Mouse (Mus musculus) monocyte, adult 5-6 weeks (primary cell): ENCODE results near the gene Itpkc. TPM values are rescaled to one million over a fixed set of nuclear protein-coding genes. Genes with fewer than 3 reads are reported as not detected.

Experiments used
- ATAC-seq: fragments of 153-309, 156-312 bp; replicated peaks from 2 replicates; pipeline ENCODE4 v1.8.0; 2017; ENCODE audit warnings: mild to moderate bottlenecking; ENCODE audit not compliant: low TSS enrichment, insufficient number of reproducible peaks, severe bottlenecking, poor library complexity, low FRiP score
- total RNA-seq: library from RNA; stranded (forward); fragments of 200-1000, 200-491, 200-594 nt; gene quantifications from 3 replicates; pipeline ENCODE4 v1.2.3, GENCODE M21; 2017

Gene Itpkc
- total RNA-seq, 1 experiment from 2014 or later: 9.1 TPM

DNA sequence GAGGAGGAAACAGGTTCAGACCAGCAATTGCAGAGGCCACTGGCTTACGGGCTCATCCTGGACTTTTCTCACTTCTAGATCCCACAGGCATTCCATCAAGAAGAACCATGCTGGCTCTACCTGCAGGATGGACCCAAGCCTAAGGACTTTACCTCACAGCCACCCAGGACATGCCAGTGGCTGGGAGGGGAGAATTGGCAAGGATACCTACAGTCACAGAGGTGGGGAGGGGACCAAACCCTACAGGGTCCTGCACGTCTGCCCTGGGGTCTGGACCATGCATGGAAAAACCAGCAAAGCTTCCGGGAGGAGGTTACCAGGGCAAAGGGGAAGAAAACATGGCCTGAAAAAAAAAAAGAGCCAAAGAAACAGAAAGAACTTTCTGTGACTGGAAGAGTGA, 57.5 kb downstream of the Itpkc start:
- no peak for ATAC-seq

DNA sequence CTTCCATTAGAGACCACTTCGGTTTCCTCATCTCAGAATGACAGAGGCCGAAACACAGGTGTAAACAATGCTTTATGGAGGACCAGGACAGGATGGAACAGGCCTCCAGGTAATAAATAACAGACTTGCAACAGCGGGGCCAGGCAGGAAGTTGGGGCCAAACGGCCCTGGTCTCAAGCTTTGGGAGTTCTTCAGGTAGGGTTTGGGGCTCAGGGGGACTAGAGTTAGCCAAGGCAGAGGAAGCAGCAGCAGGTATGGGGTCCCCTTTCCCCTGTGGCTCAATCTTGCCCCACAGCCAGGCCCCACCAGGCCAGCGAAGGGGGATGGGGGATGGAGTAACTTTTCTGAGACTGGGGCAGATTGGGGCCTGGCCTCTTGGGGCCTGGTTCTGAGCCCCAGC, 60.1 kb downstream of the Itpkc start:
- ATAC-seq: no peak

DNA sequence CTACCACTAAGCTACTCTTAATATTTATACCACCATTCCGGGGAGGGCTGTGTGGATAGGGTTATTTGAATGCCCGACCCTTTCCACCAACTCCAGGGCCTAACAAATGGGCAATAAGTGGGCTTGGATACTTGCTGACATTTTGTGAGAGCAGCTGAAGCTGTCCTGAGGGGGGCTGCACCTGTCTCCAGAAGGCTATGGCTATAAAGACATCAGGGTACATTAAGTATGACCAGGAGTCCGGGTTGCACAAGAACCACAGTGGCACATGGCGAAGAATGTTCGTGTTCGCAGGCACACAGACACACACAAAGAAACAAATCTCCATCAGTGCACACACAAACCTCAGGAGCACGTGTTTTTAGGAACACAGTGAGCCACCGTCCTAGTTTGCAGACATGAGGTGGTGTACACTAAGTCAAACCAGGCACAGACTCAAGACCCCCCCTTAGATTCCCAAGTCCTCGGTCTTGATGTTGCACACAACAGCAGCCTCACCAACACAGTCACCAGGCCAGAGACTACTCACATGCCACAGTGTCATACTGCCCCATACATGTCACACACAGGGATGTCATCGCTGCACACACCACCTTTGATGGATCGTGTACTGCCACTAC, 60.9 kb downstream of the Itpkc start:
- no peak for ATAC-seq

DNA sequence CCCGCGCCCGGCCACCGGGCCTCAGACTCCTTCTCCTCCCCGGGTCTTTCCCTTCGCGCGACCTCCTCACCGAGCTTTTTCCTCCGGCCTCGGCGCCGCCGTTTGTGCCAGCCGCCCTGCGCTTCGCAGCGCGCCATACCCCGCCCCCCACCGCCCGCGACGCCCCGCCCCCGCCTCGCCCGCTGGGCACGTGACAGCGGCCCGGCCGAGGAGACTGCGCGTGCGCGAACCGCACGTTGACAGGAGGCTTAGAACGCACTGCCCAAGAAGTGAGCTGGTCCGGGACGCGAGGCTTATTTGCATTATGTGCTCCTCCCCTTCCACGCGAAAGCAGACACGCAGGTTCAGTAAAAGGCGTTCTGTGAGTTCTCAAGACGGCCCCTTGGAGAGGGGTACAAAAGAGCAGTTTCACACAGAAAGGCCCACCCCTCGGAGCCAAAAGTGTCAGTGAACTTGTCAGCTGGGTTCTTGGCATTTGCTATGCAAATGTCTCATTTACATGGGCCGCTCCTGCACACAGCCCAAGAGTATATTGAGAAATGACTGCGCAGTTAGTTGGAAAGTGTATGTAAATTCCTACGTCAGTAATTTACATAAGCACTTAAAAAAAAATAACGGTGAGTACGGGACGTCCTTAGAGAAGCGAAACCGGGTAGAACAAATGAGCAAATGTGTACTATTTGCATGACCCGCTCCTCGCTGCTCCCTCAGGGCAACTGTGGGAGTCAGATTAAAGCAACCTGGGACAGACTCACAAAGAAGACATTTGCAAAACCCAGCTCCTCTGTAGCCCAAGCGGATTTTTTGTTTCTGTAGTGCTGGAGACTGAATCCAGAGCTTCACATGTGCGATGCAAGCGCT, 61.6 kb downstream of the Itpkc start, which contains the start of gene Egln2:
Gene Egln2 (minus strand): TSS at position 189 of the 861 bp plus-strand sequence.
- peak; percentile 64 for ATAC-seq

DNA sequence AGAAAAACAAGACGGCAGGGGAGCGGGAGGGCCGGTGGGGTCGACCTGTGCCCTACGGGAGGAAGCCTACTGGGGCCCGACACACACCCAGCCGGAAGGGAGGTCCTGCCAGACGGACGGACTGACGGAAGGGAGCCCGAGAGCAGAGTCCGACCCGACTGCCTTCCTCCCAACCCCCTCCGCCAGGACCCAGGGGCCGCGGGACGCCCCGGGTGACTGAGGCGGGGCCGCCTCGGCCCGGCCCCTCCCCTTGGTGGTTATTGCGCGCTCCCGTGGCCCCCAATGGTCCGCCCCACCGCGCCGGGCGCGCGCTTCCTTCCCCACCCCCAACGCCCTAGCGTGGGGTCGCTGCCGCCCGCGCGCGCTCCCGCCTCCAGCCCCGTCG, 62.2 kb downstream of the Itpkc start:
- ATAC-seq: peak; percentile 32

DNA sequence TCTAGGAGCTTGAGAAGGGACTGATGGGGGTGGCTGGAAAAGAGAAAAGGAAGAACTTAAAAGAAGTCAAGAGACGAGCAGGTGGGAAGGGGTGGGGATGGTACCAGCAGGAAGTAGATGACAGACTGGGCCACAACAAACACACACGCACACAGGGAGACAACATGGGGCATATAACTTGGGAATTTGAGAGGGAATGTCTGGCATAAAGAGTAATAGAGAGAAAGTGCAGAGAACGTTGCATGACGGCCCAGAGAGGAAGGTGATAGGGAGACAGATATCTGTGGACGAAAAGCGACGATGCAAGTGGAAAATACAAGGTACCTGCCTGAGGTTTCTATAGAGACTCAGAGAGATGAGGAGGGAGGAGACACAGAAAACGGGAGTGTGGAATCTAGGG, 62.8 kb downstream of the Itpkc start:
- no peak for ATAC-seq

DNA sequence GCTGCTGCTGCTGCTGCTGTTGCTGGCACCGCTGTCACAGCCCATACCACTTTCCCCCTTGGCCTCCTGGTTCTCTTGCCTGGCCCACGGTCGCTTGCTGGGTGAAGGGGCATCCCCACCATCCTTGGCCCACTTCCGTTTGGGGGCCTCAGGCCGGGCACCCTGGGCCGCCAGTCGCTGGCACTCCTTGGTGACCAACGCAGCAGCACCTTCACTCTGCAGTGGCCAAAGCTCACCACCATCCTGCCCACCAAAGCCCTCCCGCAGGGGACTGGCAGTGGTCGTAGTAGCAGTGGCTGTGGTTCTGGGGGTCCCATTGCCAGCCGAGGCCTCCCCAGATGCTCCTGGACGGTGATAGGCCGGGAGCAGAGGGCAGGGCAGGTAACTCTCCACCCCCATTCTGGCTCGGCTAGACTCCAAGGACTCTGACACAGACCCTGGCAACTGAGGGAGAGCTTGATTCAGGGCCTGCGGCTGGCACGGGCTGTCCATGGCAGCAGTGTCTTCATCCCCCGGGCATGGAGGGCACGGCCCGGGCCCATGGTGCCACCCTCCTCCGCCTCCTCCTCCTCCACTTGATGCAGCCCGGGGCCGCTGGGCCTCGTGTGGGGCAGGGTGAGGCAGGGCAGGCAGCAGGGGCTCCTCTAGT, 63.3 kb downstream of the Itpkc start:
- no peak for ATAC-seq

DNA sequence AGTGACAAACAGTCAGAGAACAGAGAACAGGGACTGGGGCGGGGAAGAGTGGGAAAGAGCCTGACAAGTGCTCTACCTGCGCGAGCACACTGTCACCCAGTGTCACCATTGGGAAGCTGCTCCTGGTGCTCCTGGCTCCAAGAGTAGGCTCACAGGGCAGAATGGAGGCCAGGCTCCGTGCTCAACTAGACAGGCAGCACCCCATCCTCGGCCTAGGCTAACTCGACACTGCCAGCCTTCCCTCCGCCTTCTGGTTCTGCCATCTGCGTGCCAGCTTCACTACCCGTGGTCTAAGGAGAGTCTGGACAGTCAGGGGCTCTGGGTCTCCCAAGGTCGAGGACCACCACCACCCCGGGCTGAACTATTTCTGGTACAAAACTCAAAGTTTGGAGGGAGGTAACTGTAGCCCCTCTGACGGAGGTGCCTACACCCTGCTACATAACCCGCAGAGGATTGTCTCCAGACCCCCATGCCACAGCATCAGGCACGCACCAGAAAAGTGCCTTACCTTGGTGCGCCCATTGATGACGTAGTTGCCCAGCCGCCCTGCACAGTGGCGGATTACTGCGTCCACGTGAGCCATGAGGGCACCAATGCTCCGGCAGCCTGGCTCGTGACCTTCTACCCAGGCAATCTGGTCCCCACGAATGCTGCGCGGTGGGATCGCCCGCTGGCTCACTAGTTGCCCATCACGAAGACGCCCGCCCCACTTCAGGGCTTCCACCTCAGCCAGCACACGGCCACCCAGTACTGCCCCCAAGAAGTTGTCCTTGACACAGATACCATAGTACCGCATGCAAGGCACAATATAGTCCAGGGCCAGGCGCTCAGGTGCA, 64.1 kb downstream of the Itpkc start:
- no peak for ATAC-seq

DNA sequence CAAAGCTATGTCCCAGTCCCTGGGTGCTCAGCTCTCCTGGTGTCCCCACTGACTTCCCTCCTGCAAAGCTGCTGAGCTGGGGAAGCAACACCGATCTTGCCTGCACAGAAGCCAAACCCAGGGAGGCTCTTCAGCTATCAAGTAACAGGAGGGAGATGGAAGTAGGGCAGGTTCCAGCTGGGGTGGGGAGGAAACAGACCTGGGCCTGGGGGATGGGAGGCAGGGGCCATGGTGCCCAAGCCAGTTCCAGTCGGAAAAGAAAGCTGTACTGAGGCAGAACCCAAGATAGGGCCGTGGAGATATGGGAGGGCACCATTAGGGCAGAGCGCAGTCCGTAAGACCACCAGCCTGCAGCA, 65.0 kb downstream of the Itpkc start:
- ATAC-seq: no peak

DNA sequence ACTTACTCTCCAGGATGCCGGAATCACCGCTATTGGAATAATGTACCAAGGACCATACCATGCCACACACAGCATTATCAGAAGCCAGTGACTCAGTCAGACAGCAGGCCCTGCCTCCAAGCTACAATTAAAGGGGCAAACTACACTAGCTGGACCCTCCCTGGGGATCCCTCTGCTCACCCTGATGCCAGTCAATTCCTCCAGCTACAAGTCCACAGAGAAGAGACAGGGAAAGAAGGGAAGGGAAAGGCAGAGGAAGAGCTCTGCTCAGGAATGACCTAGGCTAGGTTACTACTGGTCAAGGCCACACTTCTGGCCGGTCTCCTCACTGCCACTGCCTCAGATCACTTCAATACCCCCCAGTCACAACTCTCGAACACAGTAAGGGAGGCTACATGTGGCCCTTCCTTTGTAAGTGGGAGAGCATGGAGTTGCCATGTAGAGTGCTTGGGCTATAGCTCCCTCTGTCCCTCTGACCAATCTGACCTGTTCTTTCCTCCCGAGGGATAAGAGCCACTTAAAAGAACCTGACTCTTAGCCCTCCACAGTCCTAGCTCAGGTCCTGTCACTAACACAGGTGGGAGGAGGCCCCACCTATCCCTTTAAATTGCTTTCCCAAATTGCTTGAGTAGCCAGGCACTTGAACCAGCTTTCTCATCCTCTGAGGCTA, 65.5 kb downstream of the Itpkc start:
- ATAC-seq: no peak

DNA sequence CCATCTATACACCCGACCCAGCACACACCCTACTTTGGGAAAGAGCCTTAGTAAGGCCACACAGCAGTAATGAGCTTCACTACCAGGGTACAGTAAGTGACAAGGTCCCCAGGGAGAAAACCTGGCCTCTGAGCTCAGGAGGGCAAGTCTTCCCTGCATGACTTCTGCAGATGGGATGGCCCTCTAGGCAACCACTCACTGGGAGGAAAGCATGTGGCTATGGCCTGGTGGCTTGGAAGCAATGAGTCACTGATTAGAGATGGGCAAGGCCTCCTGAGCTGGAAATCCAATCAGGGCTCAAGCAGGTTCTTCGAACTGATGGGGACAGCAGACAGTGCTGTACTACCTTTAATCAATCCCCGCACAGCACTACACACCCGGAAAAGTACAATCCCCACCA, 66.7 kb downstream of the Itpkc start:
- no peak for ATAC-seq

DNA sequence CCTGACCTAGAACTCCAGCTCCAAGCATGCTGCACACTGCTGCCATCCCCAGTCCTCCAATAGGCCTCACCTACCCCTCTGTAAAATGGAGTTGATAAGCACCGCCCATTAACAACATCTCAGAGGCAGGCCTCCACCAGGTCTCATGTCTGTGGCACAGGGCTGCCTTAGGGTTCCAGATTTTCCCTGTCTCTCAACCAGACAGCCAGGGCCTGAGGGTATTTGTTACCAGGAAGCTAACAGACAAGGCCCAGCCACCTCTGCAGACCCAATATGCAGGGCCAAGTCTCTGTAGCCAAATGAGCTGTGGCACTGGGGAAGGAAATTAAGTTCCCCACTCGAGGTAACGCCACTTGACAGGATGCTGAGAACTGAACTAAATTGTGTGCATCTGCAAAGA, 67.5 kb downstream of the Itpkc start:
- ATAC-seq: no peak

DNA sequence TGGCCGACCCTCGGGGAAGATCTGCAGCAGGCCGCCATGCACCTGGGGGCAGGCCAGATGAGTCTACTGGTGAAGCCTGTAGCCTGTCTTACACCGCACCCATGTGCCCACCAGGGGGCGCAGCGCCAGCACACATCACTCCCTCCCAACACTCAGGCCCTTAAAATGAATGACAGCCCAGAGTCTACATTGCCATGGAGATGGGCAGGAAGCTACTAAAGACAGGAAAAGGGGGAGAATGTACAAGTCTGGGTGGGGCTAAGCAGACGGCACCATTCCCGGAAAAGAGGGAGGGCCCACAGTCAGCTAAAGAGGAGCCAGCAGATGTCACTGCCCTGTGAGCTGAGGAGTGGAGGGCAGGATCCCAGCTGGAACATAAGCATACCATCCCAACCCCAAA, 68.6 kb downstream of the Itpkc start:
- ATAC-seq: peak; percentile 62

DNA sequence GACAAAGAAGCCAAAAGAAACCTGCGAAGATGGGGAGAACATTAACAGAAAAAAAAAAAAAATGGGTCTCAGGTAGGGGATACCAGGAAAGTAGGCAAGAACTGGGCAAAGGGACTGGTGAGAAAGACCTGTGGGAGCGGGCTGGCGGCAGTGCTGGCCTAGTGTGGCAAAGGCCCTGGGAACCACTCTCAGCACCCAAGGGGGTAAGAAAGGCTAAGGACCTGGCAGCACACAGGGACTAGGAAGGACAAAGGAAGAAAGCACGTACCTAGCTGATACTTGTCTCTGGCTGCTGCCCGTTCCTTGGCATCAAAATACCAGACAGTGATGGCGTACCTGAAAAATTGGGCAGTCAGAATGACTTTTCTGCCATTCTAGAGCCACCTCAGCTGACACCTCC, 69.2 kb downstream of the Itpkc start:
- ATAC-seq: no peak

DNA sequence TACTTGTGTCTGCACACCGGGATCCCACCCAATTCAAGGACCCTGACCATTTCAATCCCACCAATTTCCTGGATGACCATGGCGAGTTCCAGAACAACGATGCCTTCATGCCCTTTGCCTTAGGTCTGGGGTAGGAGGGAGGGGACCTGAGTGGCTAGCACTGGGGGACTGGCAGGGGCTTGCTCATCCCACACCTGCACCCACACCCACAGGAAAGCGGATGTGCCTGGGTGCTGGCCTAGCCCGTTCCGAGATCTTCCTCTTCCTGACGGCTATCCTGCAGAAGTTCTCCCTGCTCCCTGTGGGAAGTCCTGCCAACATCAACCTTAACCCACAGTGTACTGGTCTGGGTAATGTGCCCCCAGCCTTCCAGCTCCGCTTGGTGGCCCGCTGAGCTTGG, 70.3 kb downstream of the Itpkc start:
- ATAC-seq: no peak
